Mouse (Mus musculus): ENCODE results near the gene Vpreb1. TPM values are rescaled to one million over a fixed set of nuclear protein-coding genes. Genes with fewer than 3 reads are reported as not detected.

Gene Vpreb1
- polyA plus RNA-seq, 1 experiment from 2014 or later = 3.0 TPM

DNA sequence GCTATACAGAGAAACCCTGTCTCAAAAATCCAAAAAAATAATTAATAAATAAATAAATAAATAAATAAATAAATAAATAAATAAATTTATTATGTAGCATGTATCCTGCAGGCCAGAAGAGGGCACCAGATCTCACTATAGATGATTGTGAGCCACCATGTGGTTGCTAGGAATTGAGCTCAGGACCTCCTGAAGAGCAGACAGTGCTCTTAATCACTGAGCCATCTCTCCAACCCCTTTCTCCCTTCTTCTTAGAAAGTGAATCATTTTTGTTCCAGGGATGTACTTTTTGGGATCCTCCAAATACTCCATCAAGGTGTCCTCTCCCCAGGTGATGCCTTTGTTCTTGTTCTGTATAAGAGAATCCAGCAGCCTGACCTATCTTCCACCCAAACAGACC lies 21.4 kb downstream of the Vpreb1 start:
- Histone ChIP-seq H3K27me3 (no peaks in the 10 kb centered on the region), H3K9me3 (replicated peaks) (no peaks in the 10 kb centered on the region), H3K4me3 (replicated peaks) (no peak overlapping the region), H3K36me3 (no peaks in the 10 kb centered on the region), H3K4me1 (no peaks in the 10 kb centered on the region), H3K27ac (no peak overlapping the region), H3K9ac (no peak overlapping the region), H3K4me2 (no peak overlapping the region)
- ATAC-seq (replicated peaks; ENCODE audit: low FRiP score) = no peak

- H3K4me1 ChIP-seq = peaks cover 7% of the 10 kb centered on the region
- H3K4me3 ChIP-seq (replicated peaks) = no peak overlapping the region
- no peak overlapping the region for H3K27ac ChIP-seq
- no peaks in the 10 kb centered on the region for H3K9me3 ChIP-seq (replicated peaks)
- H3K9ac ChIP-seq = no peak overlapping the region
- no peaks in the 10 kb centered on the region for H3K27me3 ChIP-seq
- H3K36me3 ChIP-seq = no peaks in the 10 kb centered on the region
- ATAC-seq (replicated peaks; ENCODE audit: low FRiP score) = no peak
- WGBS = 84% methylated on average over 3 of the region's 3 CpGs
- H3K4me2 ChIP-seq = 0 out of 2 replicates have a peak overlapping the region, but pooled peaks have one; percentile 76
Measured at GRCm38 (mm10) chr16:16829671-16830070, 41.0 kb downstream of the Vpreb1 start.

GRCm38 (mm10) chr16:16828757-16829615 lies 41.7 kb downstream of the Vpreb1 start, which contains the start of gene Spag6l:
Gene Spag6l, minus strand, starts transcription at chr16:16829456.
- WGBS = 6% methylated on average over 33 of the region's 33 CpGs
- peak within 1 kb of the TSS; percentile 21; the same call in 1 of the 2 replicates for H3K9ac ChIP-seq

GRCm38 (mm10) chr16:16826223-16826622 lies 44.4 kb downstream of the Vpreb1 start:
- Histone ChIP-seq H3K9ac (no peak overlapping the region), H3K4me1 (peaks cover 7% of the 10 kb centered on the region), H3K27ac (no peak overlapping the region), H3K9me3 (replicated peaks) (no peaks in the 10 kb centered on the region), H3K4me3 (replicated peaks) (no peak overlapping the region), H3K27me3 (no peaks in the 10 kb centered on the region), H3K36me3 (no peaks in the 10 kb centered on the region), H3K4me2 (no peak overlapping the region)
- 93% methylated on average over 2 of the region's 2 CpGs for WGBS
- no peak for ATAC-seq (replicated peaks; ENCODE audit: low FRiP score)

More at GRCm38 (mm10) chr16:16828757-16829615, 41.7 kb downstream of the Vpreb1 start, which contains the start of gene Spag6l:
- peaks cover 7% of the 10 kb centered on the region for H3K4me1 ChIP-seq
- H3K9me3 ChIP-seq (replicated peaks) = no peaks in the 10 kb centered on the region
- no peaks in the 10 kb centered on the region for H3K27me3 ChIP-seq
- H3K4me3 ChIP-seq (replicated peaks) = peak within 1 kb of the TSS; percentile 44
- H3K36me3 ChIP-seq = no peaks in the 10 kb centered on the region
- H3K27ac ChIP-seq = no peak within 1 kb of the TSS
- peak; percentile 92 for ATAC-seq (replicated peaks; ENCODE audit: low FRiP score)
- peak within 1 kb of the TSS; percentile 76 for H3K4me2 ChIP-seq

GRCm38 (mm10) chr16:16825476-16825875 lies 45.2 kb downstream of the Vpreb1 start:
- H3K27me3 ChIP-seq = no peaks in the 10 kb centered on the region
- no peaks in the 10 kb centered on the region for H3K36me3 ChIP-seq
- H3K27ac ChIP-seq = no peak overlapping the region
- H3K4me2 ChIP-seq = no peak overlapping the region
- no peak overlapping the region for H3K4me3 ChIP-seq (replicated peaks)
- peaks cover 7% of the 10 kb centered on the region for H3K4me1 ChIP-seq
- H3K9ac ChIP-seq = no peak overlapping the region
- WGBS = 36% methylated on average over 5 of the region's 5 CpGs
- ATAC-seq (replicated peaks; ENCODE audit: low FRiP score) = no peak
- no peaks in the 10 kb centered on the region for H3K9me3 ChIP-seq (replicated peaks)

Other genes with a start within 250 kb of the Vpreb1 start
- gene Olfr19, start 194.4 kb downstream of the Vpreb1 start, polyA plus RNA-seq (2015; fragmentation: Nextera tagmentation; extraction: Ambion mirVana) = not detected in 2 replicates
- gene Spag6l, start 41.4 kb downstream of the Vpreb1 start, polyA plus RNA-seq (2015; fragmentation: Nextera tagmentation; extraction: Ambion mirVana) = 0.48 and 0.51 TPM in 2 replicates
- gene Igll1, start 6.9 kb downstream of the Vpreb1 start, polyA plus RNA-seq (2015; fragmentation: Nextera tagmentation; extraction: Ambion mirVana) = 0.19 and 0.61 TPM in 2 replicates
- 62.8 and 74.7 TPM in 2 replicates for gene Top3b, start 107 bp downstream of the Vpreb1 start, polyA plus RNA-seq (2015; fragmentation: Nextera tagmentation; extraction: Ambion mirVana)
- gene Ppm1f, start 25.6 kb upstream of the Vpreb1 start, polyA plus RNA-seq (2015; fragmentation: Nextera tagmentation; extraction: Ambion mirVana) = 31.0 and 31.7 TPM in 2 replicates
- gene Mapk1, start 112.5 kb upstream of the Vpreb1 start, polyA plus RNA-seq (2015; fragmentation: Nextera tagmentation; extraction: Ambion mirVana) = 164 and 172 TPM in 2 replicates
- gene Ypel1, start 198.9 kb upstream of the Vpreb1 start, polyA plus RNA-seq (2015; fragmentation: Nextera tagmentation; extraction: Ambion mirVana) = 37.8 and 43.5 TPM in 2 replicates
- 134 and 145 TPM in 2 replicates for gene Ppil2, start 240.4 kb upstream of the Vpreb1 start, polyA plus RNA-seq (2015; fragmentation: Nextera tagmentation; extraction: Ambion mirVana)